Mouse (Mus musculus) embryonic fibroblast, embryonic 13.5 days (primary cell): ENCODE measurements at regions not wholly inside any gene's neighbourhood (a gene's known extent, or its start where the extent isn't known, plus 50 kb on each side); places are given as distances from the start of the nearest gene placed in this dataset.

ENCODE experiments used
- CTCF ChIP-seq: IDR thresholded peaks from 2 replicates; pipeline ENCODE4 v1.5.1; 2011; ENCODE audit warnings: mild to moderate bottlenecking, control low read depth, low read length, moderate library complexity, borderline replicate concordance; ENCODE audit not compliant: insufficient read depth
- POLR2A ChIP-seq: IDR thresholded peaks from 2 replicates; pipeline ENCODE4 v1.6.1; 2011; ENCODE audit warnings: low read depth, mild to moderate bottlenecking, control low read depth, low read length, moderate library complexity

DNA sequence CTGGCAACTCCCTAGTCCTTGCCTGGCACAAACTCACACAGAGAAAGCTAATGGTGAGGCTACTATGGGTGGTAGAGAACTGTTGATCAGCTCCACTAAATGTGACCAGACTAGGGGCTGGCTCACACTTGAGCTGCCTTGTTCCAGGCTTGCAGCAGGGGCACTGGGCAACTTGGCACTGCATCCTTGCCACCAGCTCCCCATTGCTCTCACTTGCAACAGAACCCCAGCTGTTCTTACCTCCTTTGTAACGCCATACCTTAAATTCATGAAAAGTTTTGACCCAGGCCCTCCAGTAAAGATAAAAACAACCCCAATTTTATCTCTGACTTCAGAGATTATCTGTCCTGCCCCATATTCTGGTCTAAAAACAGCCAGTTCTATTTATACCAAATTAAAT, 328.7 kb downstream of the Diras2 start:
- TF ChIP-seq CTCF: no peak
- TF ChIP-seq POLR2A: no peak
